Mouse (Mus musculus) stomach, embryonic 15.5 days (tissue): ENCODE data around the gene Grm1. TPM values are rescaled to one million over a fixed set of nuclear protein-coding genes. Genes with fewer than 3 reads are reported as not detected.

Experiments
- ATAC-seq: fragments of 200-750 bp; cut with Nextera tagmentation; 2 replicates; pipeline ENCODE4 v1.8.0; 2017; ENCODE audit warnings: low read depth, moderate number of reproducible peaks, moderate TSS enrichment; ENCODE audit not compliant: insufficient read depth, low FRiP score
- H3K27ac ChIP-seq: fragments of 300-500 bp; sonication (generic); 2 replicates; pipeline ENCODE4 v1.5.1; 2015; ENCODE audit warnings: mild to moderate bottlenecking, inconsistent platforms
- H3K27me3 ChIP-seq: fragments of 300-500 bp; sonication (generic); replicated peaks from 2 replicates; pipeline ENCODE4 v1.6.1; 2015; ENCODE audit warnings: inconsistent platforms
- H3K36me3 ChIP-seq: fragments of 300-500 bp; sonication (generic); 2 replicates; pipeline ENCODE4 v1.6.1; 2015; ENCODE audit warnings: inconsistent platforms
- H3K4me1 ChIP-seq: fragments of 300-500 bp; sonication (generic); 2 replicates; pipeline ENCODE4 v1.6.1; 2015; ENCODE audit warnings: inconsistent platforms
- H3K4me2 ChIP-seq: fragments of 300-500 bp; sonication (generic); 2 replicates; pipeline ENCODE4 v1.6.1; 2015; ENCODE audit warnings: mild to moderate bottlenecking, inconsistent platforms
- H3K4me3 ChIP-seq: fragments of 300-500 bp; sonication (generic); replicated peaks from 2 replicates; pipeline ENCODE4 v1.5.1; 2015; ENCODE audit warnings: inconsistent platforms
- H3K9ac ChIP-seq: fragments of 300-500 bp; sonication (generic); 2 replicates; pipeline ENCODE4 v1.6.1; 2015; ENCODE audit warnings: inconsistent platforms
- H3K9me3 ChIP-seq: fragments of 300-500 bp; sonication (generic); 2 replicates; pipeline ENCODE4 v1.6.1; 2016; ENCODE audit warnings: inconsistent platforms
- WGBS: fragments of 180-500 bp; shearing (Covaris S2); methylation state at CpG from one replicate; pipeline ENCODE4 v1.1.7; 2015; 5-methylcytosine and 5-hydroxymethylcytosine counted together
- polyA plus RNA-seq: library from polyadenylated mRNA; unstranded; fragments of >200 nt; fragmentation: Nextera tagmentation; extraction: Ambion mirVana; gene quantifications from 2 replicates; pipeline ENCODE4 v1.2.1, GENCODE M21; 2015

Grm1 gene
- polyA plus RNA-seq, 1 experiment from 2014 or later, result 0.14 TPM

- Histone ChIP-seq H3K9me3 (no peaks in the 10 kb centered on the region), H3K27me3 (no peaks in the 10 kb centered on the region), H3K4me3 (no peak overlapping the region), H3K27ac (no peak overlapping the region), H3K9ac (no peak overlapping the region), H3K4me2 (no peak overlapping the region), H3K4me1 (no peaks in the 10 kb centered on the region), H3K36me3 (no peaks in the 10 kb centered on the region)
- ATAC-seq, result no peak
- WGBS, result 95% methylated on average over 3 of the region's 3 CpGs
Observed at GRCm38 (mm10) chr10:10809777-10810176, 272.4 kb downstream of the Grm1 start.

GRCm38 (mm10) chr10:10795321-10795720, 286.8 kb downstream of the Grm1 start:
- no peak for ATAC-seq

DNA sequence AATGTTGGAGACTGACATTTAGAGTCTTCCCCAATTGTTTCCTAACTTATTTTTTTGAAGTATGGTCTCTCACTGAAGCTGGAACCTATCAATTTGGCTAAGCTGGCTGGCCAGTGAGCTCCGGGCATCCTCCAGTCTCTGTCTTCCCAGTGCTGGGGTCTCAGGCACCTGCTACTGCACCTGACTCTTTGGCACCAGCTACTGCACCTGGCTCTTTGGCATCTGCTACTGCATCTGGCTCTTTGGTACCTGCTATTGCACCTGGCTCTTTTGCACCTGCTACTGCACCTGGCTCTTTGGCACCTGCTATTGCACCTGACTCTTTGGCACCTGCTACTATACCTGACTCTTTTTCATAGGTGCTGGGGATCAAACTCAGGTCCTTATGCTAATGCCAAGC, 291.7 kb downstream of the Grm1 start:
- WGBS, result 82% methylated on average over 1 of the region's 1 CpGs

More at GRCm38 (mm10) chr10:10795321-10795720, 286.8 kb downstream of the Grm1 start:
- Histone ChIP-seq H3K4me1 (no peaks in the 10 kb centered on the region), H3K4me3 (no peak overlapping the region), H3K9me3 (no peaks in the 10 kb centered on the region), H3K27me3 (no peaks in the 10 kb centered on the region), H3K27ac (no peak overlapping the region), H3K36me3 (no peaks in the 10 kb centered on the region), H3K4me2 (no peak overlapping the region), H3K9ac (no peak overlapping the region)
- 90% methylated on average over 1 of the region's 1 CpGs for WGBS

DNA sequence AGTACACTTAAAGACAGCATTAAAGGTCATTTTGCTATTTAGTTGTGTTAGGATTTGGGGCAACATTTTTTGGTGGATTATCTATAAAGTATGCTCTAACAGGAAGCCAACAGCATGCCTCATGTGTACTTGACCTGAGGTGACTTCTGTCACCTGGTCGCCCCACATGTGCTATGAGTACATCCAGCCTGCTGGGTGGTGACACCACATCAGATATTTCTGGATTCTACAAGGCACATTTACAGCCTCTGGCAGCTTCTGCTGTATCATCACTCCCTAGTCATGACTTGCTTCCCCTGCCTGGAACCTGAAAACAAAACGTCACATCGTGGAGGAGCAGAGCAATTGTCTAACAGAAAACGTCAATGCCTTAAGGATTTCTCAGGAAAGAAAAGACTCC, 292.2 kb downstream of the Grm1 start:
- no peak for ATAC-seq
- no peak overlapping the region for H3K4me2 ChIP-seq
- WGBS, result 77% methylated on average over 4 of the region's 4 CpGs

More for the DNA sequence above, 291.7 kb downstream of the Grm1 start:
- Histone ChIP-seq H3K4me1 (no peaks in the 10 kb centered on the region), H3K36me3 (no peaks in the 10 kb centered on the region), H3K27me3 (no peaks in the 10 kb centered on the region), H3K4me3 (no peak overlapping the region), H3K4me2 (no peak overlapping the region), H3K27ac (no peak overlapping the region), H3K9ac (no peak overlapping the region), H3K9me3 (no peaks in the 10 kb centered on the region)
- no peak for ATAC-seq

GRCm38 (mm10) chr10:10787906-10788416, 294.2 kb downstream of the Grm1 start:
- Histone ChIP-seq H3K36me3 (no peaks in the 10 kb centered on the region), H3K27ac (no peak overlapping the region), H3K27me3 (no peaks in the 10 kb centered on the region), H3K4me3 (no peak overlapping the region), H3K4me1 (no peaks in the 10 kb centered on the region), H3K4me2 (no peak overlapping the region), H3K9ac (no peak overlapping the region), H3K9me3 (no peaks in the 10 kb centered on the region)
- WGBS, result 74% methylated on average over 6 of the region's 6 CpGs
- ATAC-seq, result no peak

More for the DNA sequence above, 292.2 kb downstream of the Grm1 start:
- no peak overlapping the region for H3K4me3 ChIP-seq
- no peak overlapping the region for H3K9ac ChIP-seq
- no peaks in the 10 kb centered on the region for H3K36me3 ChIP-seq
- H3K27me3 ChIP-seq, result no peaks in the 10 kb centered on the region
- H3K27ac ChIP-seq, result no peak overlapping the region
- no peaks in the 10 kb centered on the region for H3K4me1 ChIP-seq
- no peaks in the 10 kb centered on the region for H3K9me3 ChIP-seq

DNA sequence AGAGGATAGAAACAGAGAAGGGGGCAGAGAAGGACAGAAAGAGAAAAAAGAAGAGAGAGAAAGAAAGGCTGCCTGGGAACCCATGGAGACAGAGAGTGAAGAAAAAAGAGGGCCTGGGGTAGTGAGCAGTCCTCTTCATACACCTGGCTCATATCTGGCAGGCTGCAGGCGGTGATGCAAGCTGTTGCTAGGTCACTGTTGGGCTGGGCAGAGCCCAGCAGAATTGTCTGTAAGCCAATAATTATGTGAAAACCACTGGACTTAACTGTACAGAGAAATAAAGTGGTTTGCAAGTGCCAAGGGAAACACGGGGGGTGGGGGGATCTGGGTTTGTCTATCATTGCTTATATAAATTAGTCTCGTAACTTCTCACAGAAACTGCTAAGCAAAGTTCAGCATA, 297.0 kb downstream of the Grm1 start:
- no peak for ATAC-seq
- Histone ChIP-seq H3K4me1 (no peaks in the 10 kb centered on the region), H3K4me3 (no peak overlapping the region), H3K36me3 (no peaks in the 10 kb centered on the region), H3K9ac (no peak overlapping the region), H3K9me3 (no peaks in the 10 kb centered on the region), H3K4me2 (no peak overlapping the region), H3K27me3 (no peaks in the 10 kb centered on the region), H3K27ac (no peak overlapping the region)
- WGBS, result 60% methylated on average over 3 of the region's 3 CpGs

DNA sequence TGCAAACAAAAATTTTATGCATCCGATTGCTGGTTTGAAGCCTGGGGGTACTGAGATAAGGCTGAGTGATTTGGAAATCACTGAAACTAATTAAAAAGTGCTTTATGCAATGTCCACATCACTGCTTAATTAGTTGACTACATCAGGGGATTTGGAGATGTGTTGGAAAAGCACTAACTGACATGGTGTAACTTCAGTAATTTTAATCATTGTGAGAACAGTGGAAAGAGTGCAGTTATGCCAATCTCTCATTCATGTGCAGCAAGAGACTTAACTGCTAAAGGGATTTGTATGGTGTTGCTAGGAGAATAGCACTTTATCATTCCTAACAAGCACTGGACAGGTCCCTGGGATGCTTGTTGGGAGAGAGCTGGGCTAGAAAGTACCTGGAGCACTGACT, 307.3 kb downstream of the Grm1 start:
- Histone ChIP-seq H3K4me2 (no peak overlapping the region), H3K27me3 (no peaks in the 10 kb centered on the region), H3K27ac (no peak overlapping the region), H3K4me3 (no peak overlapping the region), H3K9ac (no peak overlapping the region), H3K4me1 (no peaks in the 10 kb centered on the region), H3K36me3 (no peaks in the 10 kb centered on the region), H3K9me3 (no peaks in the 10 kb centered on the region)
- no peak for ATAC-seq
- 83% methylated on average over 1 of the region's 1 CpGs for WGBS

GRCm38 (mm10) chr10:10763015-10763414, 319.1 kb downstream of the Grm1 start:
- Histone ChIP-seq H3K27me3 (no peaks in the 10 kb centered on the region), H3K4me2 (no peak overlapping the region), H3K9ac (no peak overlapping the region), H3K9me3 (no peaks in the 10 kb centered on the region), H3K36me3 (no peaks in the 10 kb centered on the region), H3K4me3 (no peak overlapping the region), H3K4me1 (no peaks in the 10 kb centered on the region), H3K27ac (no peak overlapping the region)
- WGBS, result 75% methylated on average over 4 of the region's 4 CpGs
- ATAC-seq, result no peak

GRCm38 (mm10) chr10:10761274-10761673, 320.9 kb downstream of the Grm1 start:
- H3K36me3 ChIP-seq, result no peaks in the 10 kb centered on the region
- H3K27me3 ChIP-seq, result no peaks in the 10 kb centered on the region
- no peak overlapping the region for H3K27ac ChIP-seq
- H3K4me3 ChIP-seq, result no peak overlapping the region
- no peaks in the 10 kb centered on the region for H3K4me1 ChIP-seq
- H3K9ac ChIP-seq, result no peak overlapping the region
- 31% methylated on average over 1 of the region's 1 CpGs for WGBS
- H3K9me3 ChIP-seq, result no peaks in the 10 kb centered on the region
- no peak overlapping the region for H3K4me2 ChIP-seq
- no peak for ATAC-seq

GRCm38 (mm10) chr10:10760801-10761200, 321.4 kb downstream of the Grm1 start:
- H3K4me3 ChIP-seq, result no peak overlapping the region
- H3K4me1 ChIP-seq, result no peaks in the 10 kb centered on the region
- no peaks in the 10 kb centered on the region for H3K9me3 ChIP-seq
- ATAC-seq, result no peak
- H3K27ac ChIP-seq, result no peak overlapping the region
- no peak overlapping the region for H3K9ac ChIP-seq
- H3K4me2 ChIP-seq, result no peak overlapping the region
- 53% methylated on average over 2 of the region's 2 CpGs for WGBS
- no peaks in the 10 kb centered on the region for H3K36me3 ChIP-seq
- no peaks in the 10 kb centered on the region for H3K27me3 ChIP-seq

GRCm38 (mm10) chr10:10751033-10751432, 331.1 kb downstream of the Grm1 start:
- Histone ChIP-seq H3K36me3 (no peaks in the 10 kb centered on the region), H3K27ac (no peak overlapping the region), H3K4me2 (no peak overlapping the region), H3K9me3 (no peaks in the 10 kb centered on the region), H3K4me3 (no peak overlapping the region), H3K4me1 (no peaks in the 10 kb centered on the region), H3K9ac (no peak overlapping the region), H3K27me3 (no peaks in the 10 kb centered on the region)
- 87% methylated on average over 1 of the region's 1 CpGs for WGBS
- no peak for ATAC-seq

DNA sequence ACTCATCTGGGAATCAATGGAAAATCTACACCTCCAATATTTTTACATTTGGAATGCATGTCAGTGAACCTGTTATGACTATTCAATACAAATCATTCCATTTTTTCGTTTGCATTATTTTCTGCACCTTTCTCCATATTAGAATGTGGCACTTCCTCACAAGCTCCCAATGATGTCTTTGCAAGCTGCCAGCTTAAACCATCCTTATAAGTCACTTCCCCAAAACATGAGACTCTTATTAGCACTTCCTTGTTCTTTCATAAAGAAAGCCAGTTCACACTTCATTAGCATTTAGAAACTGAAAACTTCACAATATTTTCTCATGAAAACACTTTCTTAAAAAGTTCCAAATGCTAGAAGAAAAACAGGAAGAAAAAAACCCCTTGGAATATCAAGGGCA, 338.1 kb downstream of the Grm1 start:
- Histone ChIP-seq H3K4me2 (no peak overlapping the region), H3K27me3 (no peaks in the 10 kb centered on the region), H3K9ac (no peak overlapping the region), H3K27ac (no peak overlapping the region), H3K4me1 (no peaks in the 10 kb centered on the region), H3K36me3 (no peaks in the 10 kb centered on the region), H3K4me3 (no peak overlapping the region), H3K9me3 (no peaks in the 10 kb centered on the region)
- ATAC-seq, result no peak
- 50% methylated on average over 1 of the region's 1 CpGs for WGBS

- Histone ChIP-seq H3K27me3 (no peaks in the 10 kb centered on the region), H3K36me3 (no peaks in the 10 kb centered on the region), H3K4me3 (no peak overlapping the region), H3K4me2 (no peak overlapping the region), H3K27ac (no peak overlapping the region), H3K9ac (no peak overlapping the region), H3K4me1 (no peaks in the 10 kb centered on the region), H3K9me3 (no peaks in the 10 kb centered on the region)
- WGBS, result 92% methylated on average over 2 of the region's 2 CpGs
- ATAC-seq, result no peak
Observed at GRCm38 (mm10) chr10:10742172-10742571, 340.0 kb downstream of the Grm1 start.
